Mouse (Mus musculus): ENCODE measurements at regions not wholly inside any gene's neighbourhood (a gene's known extent, or its start where the extent isn't known, plus 50 kb on each side); places are given as distances from the start of the nearest gene placed in this dataset.
A peak's percentile ranks its signal among the peaks of the same experiment; 100 is the strongest.

GRCm38 (mm10) chr10:66565374-66565773 is 530.6 kb upstream of the Jmjd1c start:
- Histone ChIP-seq H3K4me3 (ENCODE audit: low read depth, low read length) (no peak overlapping the region), H3K4me2 (ENCODE audit: low read depth, low read length) (no peak overlapping the region), H3K4me1 (ENCODE audit: insufficient read depth) (no peaks in the 10 kb centered on the region), H3K27me3 (ENCODE audit: insufficient read depth, low read length) (no peaks in the 10 kb centered on the region), H3K27ac (ENCODE audit: low read depth) (no peak overlapping the region), H3K36me3 (replicated peaks; ENCODE audit: insufficient read depth, low read length) (no peaks in the 10 kb centered on the region), H3K9me3 (ENCODE audit: low read length) (no peaks in the 10 kb centered on the region), H3K9ac (replicated peaks) (no peak overlapping the region)
- TF ChIP-seq EP300 (IDR thresholded peaks at IDR 0.05; ENCODE audit: low read depth), result no peak
- TF ChIP-seq CTCF (IDR thresholded peaks at IDR 0.05; ENCODE audit: low read depth), result no peak
- WGBS (ENCODE audit: insufficient replicate concordance), result 75% methylated on average over 6 of the region's 6 CpGs
- DNase-seq (no peak), ATAC-seq (no peak)

GRCm38 (mm10) chr10:66574846-66575535 is 520.9 kb upstream of the Jmjd1c start:
- ATAC-seq (no peak), DNase-seq (no peak)
- Histone ChIP-seq H3K4me1 (ENCODE audit: insufficient read depth) (no peaks in the 10 kb centered on the region), H3K9me3 (ENCODE audit: low read length) (no peaks in the 10 kb centered on the region), H3K27me3 (ENCODE audit: insufficient read depth, low read length) (no peaks in the 10 kb centered on the region), H3K36me3 (replicated peaks; ENCODE audit: insufficient read depth, low read length) (no peaks in the 10 kb centered on the region), H3K27ac (ENCODE audit: low read depth) (no peak overlapping the region), H3K9ac (replicated peaks) (no peak overlapping the region), H3K4me2 (ENCODE audit: low read depth, low read length) (no peak overlapping the region), H3K4me3 (ENCODE audit: low read depth, low read length) (no peak overlapping the region)
- TF ChIP-seq EP300 (IDR thresholded peaks at IDR 0.05; ENCODE audit: low read depth) (no peak), CTCF (IDR thresholded peaks at IDR 0.05; ENCODE audit: low read depth) (peak; percentile 38)
- 51% methylated on average over 10 of the region's 10 CpGs for WGBS (ENCODE audit: insufficient replicate concordance)

GRCm38 (mm10) chr10:66593001-66593400 is 502.9 kb upstream of the Jmjd1c start:
- H3K4me1 ChIP-seq (ENCODE audit: insufficient read depth), result no peaks in the 10 kb centered on the region
- no peak for DNase-seq
- WGBS (ENCODE audit: insufficient replicate concordance), result 48% methylated on average over 3 of the region's 3 CpGs

GRCm38 (mm10) chr10:66593506-66593905 is 502.4 kb upstream of the Jmjd1c start:
- Histone ChIP-seq H3K9me3 (ENCODE audit: low read length) (0 out of 2 replicates have a peak, but pooled peaks cover 2% of the 10 kb centered on the region), H3K27me3 (ENCODE audit: insufficient read depth, low read length) (no peaks in the 10 kb centered on the region), H3K4me3 (ENCODE audit: low read depth, low read length) (no peak overlapping the region), H3K27ac (ENCODE audit: low read depth) (no peak overlapping the region), H3K4me1 (ENCODE audit: insufficient read depth) (no peaks in the 10 kb centered on the region), H3K4me2 (ENCODE audit: low read depth, low read length) (no peak overlapping the region), H3K9ac (replicated peaks) (no peak overlapping the region), H3K36me3 (replicated peaks; ENCODE audit: insufficient read depth, low read length) (no peaks in the 10 kb centered on the region)
- no peak for TF ChIP-seq EP300 (IDR thresholded peaks at IDR 0.05; ENCODE audit: low read depth)
- no peak for TF ChIP-seq CTCF (IDR thresholded peaks at IDR 0.05; ENCODE audit: low read depth)
- WGBS (ENCODE audit: insufficient replicate concordance), result 52% methylated on average over 6 of the region's 6 CpGs
- DNase-seq (no peak), ATAC-seq (no peak)

More at GRCm38 (mm10) chr10:66593001-66593400, 502.9 kb upstream of the Jmjd1c start:
- H3K4me3 ChIP-seq (ENCODE audit: low read depth, low read length), result no peak overlapping the region
- no peaks in the 10 kb centered on the region for H3K36me3 ChIP-seq (replicated peaks; ENCODE audit: insufficient read depth, low read length)
- H3K9me3 ChIP-seq (ENCODE audit: low read length), result 0 out of 2 replicates have a peak, but pooled peaks cover 2% of the 10 kb centered on the region
- no peak overlapping the region for H3K9ac ChIP-seq (replicated peaks)
- H3K27me3 ChIP-seq (ENCODE audit: insufficient read depth, low read length), result no peaks in the 10 kb centered on the region
- TF ChIP-seq CTCF (IDR thresholded peaks at IDR 0.05; ENCODE audit: low read depth), result no peak
- no peak for TF ChIP-seq EP300 (IDR thresholded peaks at IDR 0.05; ENCODE audit: low read depth)
- no peak overlapping the region for H3K4me2 ChIP-seq (ENCODE audit: low read depth, low read length)
- ATAC-seq, result no peak
- no peak overlapping the region for H3K27ac ChIP-seq (ENCODE audit: low read depth)

- no peak overlapping the region for H3K27ac ChIP-seq (ENCODE audit: low read depth)
- ATAC-seq (no peak), DNase-seq (no peak)
- no peak overlapping the region for H3K4me2 ChIP-seq (ENCODE audit: low read depth, low read length)
- H3K9ac ChIP-seq (replicated peaks), result no peak overlapping the region
- H3K36me3 ChIP-seq (replicated peaks; ENCODE audit: insufficient read depth, low read length), result no peaks in the 10 kb centered on the region
- WGBS (ENCODE audit: insufficient replicate concordance), result 63% methylated on average over 4 of the region's 4 CpGs
- H3K4me1 ChIP-seq (ENCODE audit: insufficient read depth), result no peaks in the 10 kb centered on the region
- no peaks in the 10 kb centered on the region for H3K9me3 ChIP-seq (ENCODE audit: low read length)
- no peaks in the 10 kb centered on the region for H3K27me3 ChIP-seq (ENCODE audit: insufficient read depth, low read length)
- no peak overlapping the region for H3K4me3 ChIP-seq (ENCODE audit: low read depth, low read length)
- TF ChIP-seq EP300 (IDR thresholded peaks at IDR 0.05; ENCODE audit: low read depth) (no peak), CTCF (IDR thresholded peaks at IDR 0.05; ENCODE audit: low read depth) (no peak)
Measured at GRCm38 (mm10) chr10:66597952-66598351, 498.0 kb upstream of the Jmjd1c start.

- 43% methylated on average over 3 of the region's 3 CpGs for WGBS (ENCODE audit: insufficient replicate concordance)
- Histone ChIP-seq H3K9me3 (ENCODE audit: low read length) (no peaks in the 10 kb centered on the region), H3K27me3 (ENCODE audit: insufficient read depth, low read length) (no peaks in the 10 kb centered on the region), H3K9ac (replicated peaks) (no peak overlapping the region), H3K4me1 (ENCODE audit: insufficient read depth) (no peaks in the 10 kb centered on the region), H3K27ac (ENCODE audit: low read depth) (no peak overlapping the region), H3K4me3 (ENCODE audit: low read depth, low read length) (no peak overlapping the region), H3K4me2 (ENCODE audit: low read depth, low read length) (no peak overlapping the region), H3K36me3 (replicated peaks; ENCODE audit: insufficient read depth, low read length) (no peaks in the 10 kb centered on the region)
- ATAC-seq (no peak), DNase-seq (no peak)
- no peak for TF ChIP-seq EP300 (IDR thresholded peaks at IDR 0.05; ENCODE audit: low read depth)
- TF ChIP-seq CTCF (IDR thresholded peaks at IDR 0.05; ENCODE audit: low read depth), result no peak
Measured at GRCm38 (mm10) chr10:66607141-66607540, 488.8 kb upstream of the Jmjd1c start.
